Mouse (Mus musculus): Measurements from ENCODE around the gene Scube3.

Scube3 gene

GRCm38 (mm10) chr17:28184971-28185638, 43.2 kb downstream of the Scube3 start:
- ChIA-PET CTCF (interaction anchor here in 1 of 4 experiments (1.4 kb wide), 1 partner anchor 9 kb away, joined by 3 read pairs; no protein-coding TSS in a partner anchor), POLR2A (interaction anchor here in 1 of 4 experiments (0.6 to 0.8 kb wide), 2 partner anchors 22 to 103 kb away, joined by 3 read pairs; no protein-coding TSS in a partner anchor)

GRCm38 (mm10) chr17:28188313-28188712, 46.4 kb downstream of the Scube3 start:
- ChIA-PET CTCF (interaction anchor here in 1 of 4 experiments (0.6 kb wide), 1 partner anchor 18 kb away, joined by 3 read pairs; no protein-coding TSS in a partner anchor), POLR2A (interaction anchor here in 2 of 4 experiments (0.6 to 1.3 kb wide), 3 partner anchors 93 to 142 kb away, joined by 3 to 4 read pairs (median 4); no protein-coding TSS in a partner anchor)

DNA sequence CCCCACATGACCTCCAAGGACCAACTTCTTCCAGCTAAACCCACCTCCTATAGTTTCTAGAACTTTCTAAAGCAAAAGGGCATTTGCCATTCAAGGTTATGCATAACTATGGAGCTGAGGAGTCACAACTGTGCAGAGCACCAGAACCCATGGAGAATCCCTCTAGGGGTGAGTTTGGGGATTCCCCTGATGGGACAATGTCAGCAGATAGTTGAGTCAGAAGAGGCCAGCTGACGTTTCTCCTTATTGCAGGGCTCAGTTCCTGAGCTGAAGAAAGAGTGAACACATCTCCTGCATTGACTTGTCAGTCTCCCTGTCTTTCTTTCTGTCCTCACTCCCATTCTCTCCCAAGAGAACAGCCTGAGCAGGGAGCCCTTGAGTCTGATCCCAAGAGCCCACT, 50.8 kb downstream of the Scube3 start:
- CTCF ChIA-PET, result interaction anchor here in 3 of 4 experiments (0.6 to 1.3 kb wide), 4 partner anchors 12 to 67 kb away, joined by 3 to 5 read pairs (median 4); partner anchors contain the start of gene Def6 (in 1 of the 3)

GRCm38 (mm10) chr17:28193559-28193958, 51.6 kb downstream of the Scube3 start:
- CTCF ChIA-PET, result interaction anchor here in 3 of 4 experiments (0.6 to 2.8 kb wide), 5 partner anchors 8 to 78 kb away, joined by 3 to 15 read pairs (median 4); partner anchors contain the start of gene Def6 (in 1 of the 3)

More for the DNA sequence above, 50.8 kb downstream of the Scube3 start:
- POLR2A ChIA-PET, result interaction anchor here in 1 of 4 experiments (1.0 kb wide), 2 partner anchors 16 to 29 kb away, joined by 3 to 4 read pairs; partner anchors contain the start of gene Zfp523

DNA sequence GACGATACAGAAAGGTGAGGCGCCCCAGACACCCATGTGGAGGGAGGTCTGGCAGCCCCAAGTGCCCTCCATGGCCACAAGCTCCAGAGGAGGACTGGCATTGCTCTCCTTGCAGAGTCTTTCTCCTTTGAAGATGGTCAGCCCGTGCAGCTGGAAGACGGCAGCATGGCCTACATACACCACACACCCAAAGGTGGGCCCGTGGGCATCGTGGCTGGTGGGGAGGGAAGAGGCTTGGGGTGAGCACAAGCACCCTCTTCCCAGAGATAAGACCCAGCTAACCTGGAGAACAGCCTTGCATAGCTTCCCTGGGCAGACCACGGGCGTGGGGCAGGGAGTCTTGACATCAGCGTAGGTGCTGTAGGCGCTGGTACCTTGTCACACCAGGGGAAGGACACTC, 53.1 kb downstream of the Scube3 start:
- ChIA-PET CTCF (interaction anchor here (1.0 to 2.8 kb wide), 7 partner anchors 9 to 95 kb away, joined by 3 to 15 read pairs (median 3); no protein-coding TSS in a partner anchor), POLR2A (interaction anchor here in 2 of 4 experiments (0.7 to 1.7 kb wide), 5 partner anchors 10 to 119 kb away, joined by 3 to 7 read pairs (median 4); partner anchors contain the start of gene Def6 (in 1 of the 2))

More at GRCm38 (mm10) chr17:28193559-28193958, 51.6 kb downstream of the Scube3 start:
- POLR2A ChIA-PET, result interaction anchor here in 2 of 4 experiments (0.6 to 1.5 kb wide), 4 partner anchors 14 to 121 kb away, joined by 3 read pairs; partner anchors contain the start of gene Def6 (in 1 of the 2)

DNA sequence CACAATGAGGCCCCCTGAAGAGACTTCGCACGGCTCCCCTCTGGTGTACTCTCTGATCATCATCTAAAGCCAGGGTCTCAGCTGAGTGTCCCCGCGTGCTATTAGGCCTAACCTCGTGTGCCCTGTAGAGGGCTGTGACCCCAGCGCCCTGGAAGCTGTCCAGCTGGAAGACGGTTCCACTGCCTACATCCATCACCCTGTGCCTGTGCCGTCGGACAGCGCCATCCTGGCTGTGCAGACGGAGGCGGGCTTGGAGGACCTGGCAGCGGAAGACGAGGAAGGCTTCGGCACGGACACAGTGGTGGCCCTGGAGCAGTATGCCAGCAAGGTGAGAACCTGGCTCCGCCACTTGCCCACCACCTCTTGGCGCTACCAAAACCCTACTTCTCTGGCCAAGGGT, 55.7 kb downstream of the Scube3 start:
- POLR2A ChIA-PET, result interaction anchor here in 2 of 4 experiments (0.7 to 2.7 kb wide), 5 partner anchors 10 to 134 kb away, joined by 3 to 11 read pairs (median 6); partner anchors contain the start of gene Def6 (in 2 of the 2)
- CTCF ChIA-PET, result interaction anchor here (0.5 to 2.1 kb wide), 9 partner anchors 9 to 1246 kb away, joined by 3 to 11 read pairs (median 4); partner anchors contain the start of genes Def6 (in 1 of the 4) and Ppard (in 1 of the 4)

DNA sequence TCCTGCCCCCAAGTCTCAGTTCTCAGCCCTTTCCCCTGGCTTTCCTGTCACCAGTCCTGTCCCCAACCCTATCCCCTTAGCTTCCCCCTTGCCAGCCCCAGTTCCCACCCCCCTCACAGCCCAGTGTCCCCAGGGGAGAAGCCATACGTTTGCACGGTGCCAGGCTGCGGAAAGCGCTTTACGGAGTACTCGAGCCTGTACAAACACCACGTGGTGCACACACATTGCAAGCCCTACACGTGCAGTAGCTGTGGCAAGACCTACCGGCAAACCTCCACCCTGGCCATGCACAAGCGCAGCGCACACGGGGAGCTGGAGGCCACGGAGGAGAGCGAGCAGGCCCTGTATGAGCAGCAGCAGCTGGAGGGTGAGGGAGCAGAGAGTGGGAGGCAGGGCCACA, 60.0 kb downstream of the Scube3 start:
- CTCF ChIA-PET, result interaction anchor here in 3 of 4 experiments (0.6 to 3.6 kb wide), 8 partner anchors 11 to 571 kb away, joined by 3 to 24 read pairs (median 4); no protein-coding TSS in a partner anchor
- POLR2A ChIA-PET, result interaction anchor here in 3 of 4 experiments (0.5 to 2.4 kb wide), 6 partner anchors 11 to 115 kb away, joined by 3 to 6 read pairs (median 3); partner anchors contain the start of gene Ppard (in 1 of the 3)

- POLR2A ChIA-PET, result interaction anchor here (0.5 to 2.0 kb wide), 12 partner anchors 8 to 802 kb away, joined by 3 to 8 read pairs (median 3); partner anchors contain the start of gene Uhrf1bp1 (in 1 of the 4)
- CTCF ChIA-PET, result interaction anchor here (0.5 to 1.7 kb wide), 37 partner anchors 8 to 227 kb away, joined by 3 to 16 read pairs (median 4); partner anchors contain the start of gene Ppard (in 1 of the 4)
These were observed 62.2 kb downstream of the Scube3 start for GRCm38 (mm10) chr17:28204052-28204720.

DNA sequence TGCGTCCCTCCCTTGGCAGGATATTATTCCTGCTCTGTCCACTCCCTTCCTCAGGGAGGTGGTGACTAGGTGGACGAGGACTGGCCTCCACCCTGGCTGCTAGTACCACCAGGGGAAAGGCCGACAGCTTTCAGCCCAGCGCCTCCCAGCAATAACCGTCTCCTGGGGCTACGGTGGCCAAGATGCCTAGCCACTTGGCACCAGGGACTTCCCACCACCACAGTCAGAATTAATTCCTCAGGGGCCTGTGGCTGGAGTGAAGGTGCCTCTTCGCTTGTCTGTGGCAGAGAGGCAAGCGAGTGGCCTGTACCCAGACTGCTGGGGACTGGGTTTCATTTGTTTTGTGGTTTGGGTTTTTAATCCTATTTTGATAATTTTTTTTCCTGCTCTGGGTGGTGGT, 63.5 kb downstream of the Scube3 start:
- CTCF ChIA-PET, result interaction anchor here in 3 of 4 experiments (0.8 to 1.7 kb wide), 8 partner anchors 16 to 185 kb away, joined by 3 to 5 read pairs (median 3); partner anchors contain the start of gene Ppard (in 1 of the 3)
- POLR2A ChIA-PET, result interaction anchor here in 3 of 4 experiments (1.3 to 1.7 kb wide), 3 partner anchors 9 to 56 kb away, joined by 3 to 8 read pairs (median 3); no protein-coding TSS in a partner anchor

DNA sequence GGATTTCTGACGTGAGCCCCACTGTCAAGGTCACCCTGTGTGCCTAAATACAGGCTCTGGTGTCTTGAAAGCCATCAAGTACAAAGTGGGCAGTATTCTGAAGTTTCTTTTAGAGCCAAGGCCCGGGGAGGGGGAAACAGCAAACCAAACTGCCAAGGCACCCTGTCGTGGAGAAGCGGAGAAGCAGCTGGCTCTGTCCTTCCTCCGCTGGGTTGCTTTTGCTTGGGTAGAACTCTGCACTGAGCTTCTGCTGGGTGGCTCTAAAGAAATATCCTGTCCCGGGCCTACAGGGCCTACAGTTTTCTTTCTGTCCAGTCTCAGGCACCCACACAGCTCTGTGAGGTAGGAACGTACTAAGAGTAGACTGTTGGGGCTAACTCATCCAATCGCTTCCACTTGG, 65.2 kb downstream of the Scube3 start:
- ChIA-PET CTCF (interaction anchor here (0.5 to 3.5 kb wide), 53 partner anchors 7 to 964 kb away, joined by 3 to 57 read pairs (median 4); partner anchors contain the start of genes Ppard (in 2 of the 4), Fance (in 1 of the 4), Rpl10a (in 1 of the 4) and Tcp11 (in 1 of the 4)), POLR2A (interaction anchor here (0.5 to 3.2 kb wide), 66 partner anchors 8 to 528 kb away, joined by 3 to 50 read pairs (median 4); partner anchors contain the start of genes Fance (in 2 of the 4), Ppard (in 1 of the 4), Rpl10a (in 1 of the 4) and Scube3 (in 1 of the 4))

DNA sequence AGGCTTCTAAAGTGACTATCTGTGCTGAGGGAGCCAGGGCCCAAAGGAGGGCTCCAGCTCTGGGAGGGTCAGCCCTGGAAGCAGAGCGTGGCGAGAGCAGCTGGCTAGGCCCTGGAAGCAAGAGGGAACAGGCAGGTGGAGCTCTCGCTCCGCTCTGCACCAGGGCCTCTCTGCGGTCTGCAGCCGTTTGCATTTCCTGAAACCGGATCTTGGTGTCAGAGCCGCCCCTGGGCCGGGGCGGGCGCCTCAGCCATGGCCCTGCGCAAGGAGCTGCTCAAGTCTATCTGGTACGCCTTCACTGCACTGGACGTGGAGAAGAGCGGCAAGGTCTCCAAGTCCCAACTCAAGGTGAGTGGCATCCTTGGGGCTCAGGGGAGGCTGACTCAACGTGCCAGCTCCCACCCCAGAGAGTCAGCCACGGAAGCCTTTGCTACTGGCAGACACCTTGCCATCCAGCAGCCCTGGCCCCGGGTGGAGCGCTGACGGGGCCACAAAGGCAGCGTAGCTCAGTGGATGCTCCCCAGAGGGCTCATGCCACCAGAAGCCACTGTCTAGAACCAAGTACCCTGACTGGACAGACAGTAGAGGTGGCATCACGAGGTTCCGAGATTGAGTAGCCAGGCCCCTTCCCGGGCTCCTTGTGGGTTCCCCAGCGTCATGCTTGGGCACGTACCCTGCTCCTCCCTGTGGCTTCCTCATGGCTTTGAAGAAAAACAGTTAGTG, 65.8 kb downstream of the Scube3 start, which contains the start of gene Def6:
Gene Def6 (plus strand): TSS at position 188 of the 723 bp plus-strand sequence.
- POLR2A ChIA-PET, result interaction anchor here (0.5 to 3.2 kb wide), 75 partner anchors 9 to 528 kb away, joined by 3 to 50 read pairs (median 3); partner anchors contain the start of genes Fance (in 2 of the 4), Ppard (in 1 of the 4), Rpl10a (in 1 of the 4) and Scube3 (in 1 of the 4)
- CTCF ChIA-PET, result interaction anchor here (0.5 to 3.5 kb wide), 59 partner anchors 8 to 963 kb away, joined by 3 to 57 read pairs (median 4); partner anchors contain the start of genes Ppard (in 3 of the 4), Fance (in 1 of the 4), Rpl10a (in 1 of the 4) and Tcp11 (in 1 of the 4)

GRCm38 (mm10) chr17:28208314-28208612, 66.3 kb downstream of the Scube3 start:
- POLR2A ChIA-PET, result interaction anchor here (0.6 to 3.2 kb wide), 47 partner anchors 7 to 415 kb away, joined by 3 to 50 read pairs (median 4); partner anchors contain the start of genes Fance (in 1 of the 4), Ppard (in 1 of the 4), Rpl10a (in 1 of the 4) and Tcp11 (in 1 of the 4)
- CTCF ChIA-PET, result interaction anchor here (0.5 to 3.5 kb wide), 31 partner anchors 8 to 948 kb away, joined by 3 to 57 read pairs (median 4); partner anchors contain the start of genes Ppard (in 2 of the 4), Fance (in 1 of the 4) and Tcp11 (in 1 of the 4)

DNA sequence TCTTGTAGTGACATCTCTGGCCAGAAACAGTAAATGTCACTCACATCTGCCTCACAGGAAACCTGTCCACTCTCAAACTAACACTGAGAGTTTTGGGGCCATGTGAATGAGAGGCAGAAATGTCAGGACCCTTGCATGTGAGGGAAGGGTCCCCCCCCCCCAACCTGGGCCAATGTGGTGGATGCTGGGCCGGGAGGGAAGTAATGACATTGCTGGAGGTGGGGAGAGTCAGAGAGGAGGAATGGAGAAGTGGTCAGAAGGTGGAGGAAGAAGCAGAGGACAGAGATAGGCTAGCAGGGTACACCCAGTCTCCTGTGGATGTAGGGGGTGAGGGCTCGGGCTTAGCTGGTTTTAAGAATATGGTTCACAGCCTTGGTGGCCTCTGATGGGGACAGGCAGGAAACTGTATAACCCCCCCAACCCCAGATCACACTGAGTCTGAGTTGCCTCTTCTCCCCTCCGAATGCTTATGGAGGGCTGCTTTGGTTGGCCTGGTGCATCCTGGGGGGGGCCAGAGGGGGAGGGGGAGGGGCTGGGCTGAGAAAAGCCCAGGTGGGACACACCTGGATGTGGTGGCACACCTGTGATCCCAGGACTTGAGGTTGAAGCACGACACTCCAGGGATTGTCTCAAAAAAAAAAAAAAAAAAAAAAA, 67.6 kb downstream of the Scube3 start:
- ChIA-PET POLR2A (interaction anchor here in 2 of 4 experiments (0.5 to 3.0 kb wide), 5 partner anchors 11 to 113 kb away, joined by 3 to 11 read pairs (median 3); partner anchors contain the start of gene Fance (in 1 of the 2)), CTCF (interaction anchor here in 1 of 4 experiments (3.5 kb wide), 1 partner anchor 15 kb away, joined by 57 read pairs; no protein-coding TSS in a partner anchor)

DNA sequence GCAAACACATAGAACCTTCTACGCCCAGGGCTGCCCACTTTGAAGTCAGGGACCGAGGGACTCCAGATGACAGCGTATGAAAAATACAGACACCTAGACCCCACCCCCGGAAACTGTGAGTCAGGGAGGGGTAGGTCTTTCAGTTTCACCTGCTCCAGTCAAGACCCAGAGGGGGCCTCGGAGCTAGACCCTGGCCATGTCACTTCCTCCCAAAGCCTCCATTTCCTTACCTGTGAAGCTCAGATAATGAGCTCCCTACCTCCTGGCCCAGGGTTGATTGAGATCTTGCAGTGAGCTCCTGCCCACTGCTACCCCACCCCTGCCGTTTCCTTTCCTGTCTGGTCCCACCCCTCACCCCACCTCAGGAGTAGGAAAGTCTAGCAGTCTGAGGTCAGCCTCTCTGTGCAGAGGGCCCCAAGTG, 70.0 kb downstream of the Scube3 start:
- POLR2A ChIA-PET, result interaction anchor here in 3 of 4 experiments (0.5 to 3.9 kb wide), 38 partner anchors 8 to 356 kb away, joined by 3 to 48 read pairs (median 4); partner anchors contain the start of genes Fance (in 1 of the 3), Ppard (in 1 of the 3) and Uhrf1bp1 (in 1 of the 3)
- CTCF ChIA-PET, result interaction anchor here (0.6 to 3.3 kb wide), 18 partner anchors 8 to 936 kb away, joined by 3 to 24 read pairs (median 6); partner anchors contain the start of gene Ppard (in 1 of the 4)

GRCm38 (mm10) chr17:28212391-28212790, 70.5 kb downstream of the Scube3 start:
- POLR2A ChIA-PET, result interaction anchor here in 3 of 4 experiments (0.5 to 3.9 kb wide), 44 partner anchors 8 to 356 kb away, joined by 3 to 48 read pairs (median 4); partner anchors contain the start of genes Fance (in 1 of the 3), Ppard (in 1 of the 3), Tcp11 (in 1 of the 3) and Uhrf1bp1 (in 1 of the 3)

More at GRCm38 (mm10) chr17:28212391-28212790, 70.5 kb downstream of the Scube3 start:
- CTCF ChIA-PET, result interaction anchor here (0.5 to 3.3 kb wide), 36 partner anchors 8 to 936 kb away, joined by 3 to 24 read pairs (median 4); partner anchors contain the start of genes Ppard (in 1 of the 4) and Tcp11 (in 1 of the 4)

Data from embryonic stem cell, embryonic (primary cell).